Mouse (Mus musculus) myocyte (in vitro differentiated cells): Measurements from ENCODE around the gene Cldn13.

Experiments used
- CEBPB ChIP-seq: IDR thresholded peaks from 2 replicates; pipeline ENCODE4 v1.6.1; 2011; ENCODE audit warnings: mild to moderate bottlenecking, moderate library complexity; ENCODE audit not compliant: poor library complexity, insufficient read depth, severe bottlenecking
- E2F4 ChIP-seq: IDR thresholded peaks from one replicate; pipeline ENCODE4 v1.6.1; 2011; ENCODE audit warnings: mild to moderate bottlenecking, control low read depth, moderate library complexity; ENCODE audit not compliant: insufficient read depth
- MAX ChIP-seq: IDR thresholded peaks from one replicate; pipeline ENCODE4 v1.6.1; 2011; ENCODE audit warnings: low read depth, mild to moderate bottlenecking, control low read depth
- MYOD1 ChIP-seq, 3 experiments: IDR thresholded peaks; one replicate each; pipeline ENCODE4 v1.6.1; 2011; ENCODE audit warnings: control low read depth in 2 of 3, low read depth in 2 of 3, mild to moderate bottlenecking in 2 of 3, moderate library complexity in 1 of 3; ENCODE audit not compliant: insufficient read length in 2 of 3, control insufficient read depth in 1 of 3
- MYOG ChIP-seq, 3 experiments: IDR thresholded peaks; one replicate each; pipeline ENCODE4 v1.6.1; 2011; ENCODE audit warnings: control low read depth in 2 of 3, low read depth in 2 of 3, mild to moderate bottlenecking in 2 of 3; ENCODE audit not compliant: insufficient read length in 2 of 3, control insufficient read depth in 1 of 3, insufficient read depth in 1 of 3
- POLR2A ChIP-seq: IDR thresholded peaks from one replicate; pipeline ENCODE4 v1.6.1; 2011; ENCODE audit warnings: low read depth, mild to moderate bottlenecking, control low read depth, moderate library complexity; ENCODE audit not compliant: insufficient read length
- POLR2AphosphoS2 ChIP-seq: IDR thresholded peaks from one replicate; pipeline ENCODE4 v1.6.1; 2011; ENCODE audit warnings: low read depth, control low read depth; ENCODE audit not compliant: insufficient read length
- REST ChIP-seq: IDR thresholded peaks from one replicate; pipeline ENCODE4 v1.6.1; 2011; ENCODE audit warnings: mild to moderate bottlenecking, control low read depth, moderate library complexity; ENCODE audit not compliant: insufficient read depth, insufficient read length
- SRF ChIP-seq: IDR thresholded peaks from one replicate; pipeline ENCODE4 v1.6.1; 2011; ENCODE audit warnings: low read depth; ENCODE audit not compliant: control insufficient read depth, insufficient read length
- TCF12 ChIP-seq: IDR thresholded peaks from one replicate; pipeline ENCODE4 v1.6.1; 2011; ENCODE audit warnings: mild to moderate bottlenecking, control low read depth; ENCODE audit not compliant: poor library complexity, insufficient read depth, severe bottlenecking
- TCF3 ChIP-seq: IDR thresholded peaks from one replicate; pipeline ENCODE4 v1.6.1; 2011; ENCODE audit warnings: low read depth, control low read depth; ENCODE audit not compliant: insufficient read length
- USF1 ChIP-seq: IDR thresholded peaks from one replicate; pipeline ENCODE4 v1.6.1; 2011; ENCODE audit warnings: low read depth, mild to moderate bottlenecking, control low read depth, moderate library complexity

DNA sequence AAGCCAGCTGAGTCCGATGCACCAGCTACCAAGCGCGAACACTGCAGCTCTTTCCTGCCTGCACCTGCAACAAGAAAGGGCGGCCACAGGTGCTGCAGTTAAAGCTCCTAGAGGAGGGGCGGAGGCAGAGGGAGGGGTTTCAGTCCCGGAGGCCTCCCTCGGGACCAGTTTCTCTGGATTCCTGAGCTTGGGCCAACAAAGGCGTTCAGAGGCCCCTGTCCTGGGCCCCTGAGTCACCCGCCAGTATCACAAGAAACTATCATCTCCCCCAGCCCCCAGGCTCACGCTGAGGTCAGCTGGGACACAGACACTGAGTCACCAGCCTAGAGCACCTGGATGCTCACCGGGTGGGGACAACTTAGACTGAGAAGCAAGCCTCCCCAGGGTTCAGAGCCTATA, 31.5 kb upstream of the Cldn13 start, which contains the start of gene Cldn4:
- TF ChIP-seq MAX, result no peak
- no peak for TF ChIP-seq USF1
- no peak for TF ChIP-seq E2F4
- no peak for TF ChIP-seq TCF12
- no peak for TF ChIP-seq POLR2A
- no peak for TF ChIP-seq POLR2AphosphoS2
- TF ChIP-seq MYOG (IDR thresholded peaks at IDR 0.05; ENCODE audit: control insufficient read depth in 1 of 3, insufficient read depth in 1 of 3, insufficient read length in 2 of 3, low read depth in 2 of 3), result no peak
- no peak for TF ChIP-seq TCF3
- TF ChIP-seq CEBPB, result no peak
- no peak for TF ChIP-seq REST
- no peak for TF ChIP-seq SRF
- no peak for TF ChIP-seq MYOD1 (IDR thresholded peaks at IDR 0.05; ENCODE audit: control insufficient read depth in 1 of 3, insufficient read length in 2 of 3, low read depth in 2 of 3)
